Mouse (Mus musculus): ENCODE results near the gene Rnf115. TPM values are rescaled to one million over a fixed set of nuclear protein-coding genes. Genes with fewer than 3 reads are reported as not detected.
A peak's percentile ranks its signal among the peaks of the same experiment; 100 is the strongest.

Gene Rnf115
- polyA plus RNA-seq, 1 experiment from 2014 or later = 66.6 TPM

DNA sequence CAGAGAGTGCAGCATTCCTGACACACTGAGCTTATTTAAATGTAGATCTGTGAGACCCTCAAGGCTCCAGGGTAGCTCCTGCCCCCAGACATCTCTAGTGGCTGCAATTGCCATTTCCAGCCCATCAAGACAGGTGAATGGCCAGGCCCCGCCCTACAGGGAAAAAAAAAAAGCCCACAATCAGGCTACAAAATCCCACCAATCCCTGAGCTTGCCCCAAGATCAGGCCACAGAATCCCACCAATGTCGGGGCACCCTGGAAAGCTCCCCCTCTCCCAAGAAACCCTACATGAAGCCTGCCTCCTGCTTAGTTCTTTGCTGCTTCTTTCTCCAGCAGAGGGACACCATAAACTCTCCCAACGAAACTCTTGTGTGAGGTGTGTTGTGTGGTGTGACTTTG is 80.7 kb downstream of the Rnf115 start:
- 60% methylated on average over 3 of the region's 3 CpGs for WGBS
- ATAC-seq (replicated peaks) = no peak
- H3K4me3 ChIP-seq = no peak overlapping the region

DNA sequence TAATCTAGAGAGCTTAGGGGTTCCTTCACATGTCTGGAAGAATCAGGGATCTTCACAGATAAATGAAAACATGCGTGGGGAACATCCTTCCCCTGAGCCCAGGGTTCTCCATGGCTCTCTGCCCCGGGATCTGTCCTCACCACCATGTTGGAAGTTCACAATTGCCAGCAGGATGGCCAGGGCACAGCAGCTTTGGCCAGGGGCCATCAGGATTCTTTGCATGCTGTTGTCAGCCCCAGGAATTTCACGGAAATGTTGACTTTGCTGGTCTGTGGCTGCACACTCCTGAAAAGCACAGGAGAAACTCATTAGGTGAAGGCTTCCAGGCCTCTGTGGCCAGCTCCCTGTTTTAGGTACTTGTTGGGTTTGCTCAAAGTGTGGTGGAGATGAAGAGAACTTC is 81.2 kb downstream of the Rnf115 start:
- no peak overlapping the region for H3K4me3 ChIP-seq
- ATAC-seq (replicated peaks) = no peak
- H3K36me3 ChIP-seq = no peaks in the 10 kb centered on the region
- H3K4me1 ChIP-seq = peaks cover 4% of the 10 kb centered on the region; the same call in 1 of the 2 replicates
- H3K27ac ChIP-seq (replicated peaks) = no peak overlapping the region
- H3K4me2 ChIP-seq (replicated peaks) = no peak overlapping the region
- H3K27me3 ChIP-seq = no peaks in the 10 kb centered on the region
- no peaks in the 10 kb centered on the region for H3K9me3 ChIP-seq
- WGBS = 86% methylated on average over 3 of the region's 3 CpGs
- no peak overlapping the region for H3K9ac ChIP-seq (replicated peaks)

More for the DNA sequence above, 80.7 kb downstream of the Rnf115 start:
- no peak overlapping the region for H3K9ac ChIP-seq (replicated peaks)
- no peaks in the 10 kb centered on the region for H3K36me3 ChIP-seq
- no peaks in the 10 kb centered on the region for H3K27me3 ChIP-seq
- peaks cover 3% of the 10 kb centered on the region; the same call in 1 of the 2 replicates for H3K4me1 ChIP-seq
- H3K27ac ChIP-seq (replicated peaks) = no peak overlapping the region
- H3K9me3 ChIP-seq = no peaks in the 10 kb centered on the region
- no peak overlapping the region for H3K4me2 ChIP-seq (replicated peaks)

DNA sequence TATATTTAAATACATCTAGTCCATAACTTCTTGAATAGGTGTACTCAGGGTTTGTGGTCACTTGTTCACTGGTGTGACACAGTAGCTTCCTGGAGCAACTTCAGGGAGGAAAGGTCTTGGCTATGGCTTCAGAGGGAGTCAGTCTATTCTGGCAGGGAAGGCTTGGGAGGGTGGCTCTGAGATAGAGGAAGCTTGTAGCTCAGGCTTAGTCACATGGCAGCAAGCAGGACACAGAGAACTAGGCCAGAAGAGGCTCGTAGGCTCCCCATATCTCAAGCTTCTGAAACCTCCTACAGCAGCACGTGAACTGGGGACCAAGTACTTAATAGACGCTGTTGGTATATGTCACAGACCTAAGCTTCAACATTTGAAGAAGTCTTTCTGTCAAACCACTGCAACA is 83.8 kb downstream of the Rnf115 start:
- Histone ChIP-seq H3K9ac (replicated peaks) (no peak overlapping the region), H3K9me3 (no peaks in the 10 kb centered on the region), H3K4me3 (no peak overlapping the region), H3K27ac (replicated peaks) (no peak overlapping the region), H3K36me3 (no peaks in the 10 kb centered on the region), H3K27me3 (no peaks in the 10 kb centered on the region), H3K4me1 (peaks cover 4% of the 10 kb centered on the region; the same call in 1 of the 2 replicates), H3K4me2 (replicated peaks) (no peak overlapping the region)
- WGBS = 87% methylated on average over 3 of the region's 3 CpGs
- no peak for ATAC-seq (replicated peaks)

DNA sequence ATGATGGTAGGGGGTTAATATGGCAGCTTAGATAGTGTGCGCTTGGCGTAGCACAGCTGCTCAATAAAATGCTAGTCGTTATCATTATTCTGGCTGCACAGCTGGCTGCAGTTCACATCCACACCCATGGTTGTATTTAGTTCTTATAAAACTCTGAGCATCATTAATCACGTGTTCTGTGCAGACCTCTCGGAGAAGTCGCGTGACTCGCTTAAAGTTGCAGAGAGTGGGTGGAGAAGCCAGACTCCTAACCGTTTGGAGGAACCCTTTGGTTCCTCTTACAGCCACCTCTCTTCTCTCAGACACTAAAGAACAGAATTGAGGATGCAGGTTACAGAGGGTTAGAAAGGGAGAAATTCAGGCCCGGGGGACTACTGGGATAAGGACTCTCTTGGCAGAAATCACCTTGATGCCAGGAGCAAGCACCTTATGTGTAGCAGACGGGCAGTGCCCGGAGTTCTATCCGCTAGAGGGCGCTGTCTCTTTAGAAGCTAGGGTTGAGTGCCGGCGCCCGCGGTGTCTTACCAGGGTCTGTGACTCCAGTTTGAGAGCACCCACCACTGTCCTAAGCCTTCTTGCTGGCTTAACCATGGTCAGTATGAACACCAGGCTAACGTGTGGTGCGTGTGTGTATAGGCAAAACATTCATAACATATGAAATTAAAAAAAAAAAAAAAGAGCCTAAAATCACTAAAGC is 85.1 kb downstream of the Rnf115 start:
- Histone ChIP-seq H3K9me3 (no peaks in the 10 kb centered on the region), H3K4me1 (peaks cover 4% of the 10 kb centered on the region; the same call in 1 of the 2 replicates), H3K4me2 (replicated peaks) (no peak overlapping the region), H3K36me3 (no peaks in the 10 kb centered on the region), H3K9ac (replicated peaks) (no peak overlapping the region), H3K4me3 (no peak overlapping the region), H3K27me3 (no peaks in the 10 kb centered on the region), H3K27ac (replicated peaks) (no peak overlapping the region)
- WGBS = 44% methylated on average over 20 of the region's 20 CpGs
- ATAC-seq (replicated peaks) = 0 out of 2 replicates have a peak, but pooled peaks have one; percentile 8

DNA sequence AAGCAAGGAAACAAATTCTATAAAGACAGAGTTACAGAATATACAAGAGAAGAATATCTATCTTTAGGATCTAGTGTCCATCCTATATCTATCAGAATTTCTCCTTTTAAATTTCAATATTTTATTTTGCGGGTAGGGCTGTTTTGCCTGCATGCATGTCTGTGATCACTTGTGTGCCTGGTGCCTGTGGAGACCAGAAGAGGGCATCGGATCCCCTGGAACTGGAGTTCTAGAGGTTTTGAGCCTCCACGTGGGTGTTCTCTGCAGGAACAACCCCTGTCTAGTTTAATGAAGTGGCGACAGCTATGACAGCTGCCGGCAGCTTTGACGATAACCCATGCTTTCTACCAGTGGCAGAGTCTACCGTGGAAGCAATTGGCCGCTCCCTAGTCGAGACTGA is 85.6 kb downstream of the Rnf115 start:
- Histone ChIP-seq H3K4me1 (peaks cover 4% of the 10 kb centered on the region; the same call in 1 of the 2 replicates), H3K4me3 (no peak overlapping the region), H3K27me3 (no peaks in the 10 kb centered on the region), H3K27ac (replicated peaks) (no peak overlapping the region), H3K9ac (replicated peaks) (no peak overlapping the region), H3K4me2 (replicated peaks) (no peak overlapping the region), H3K36me3 (no peaks in the 10 kb centered on the region), H3K9me3 (no peaks in the 10 kb centered on the region)
- 36% methylated on average over 9 of the region's 9 CpGs for WGBS
- ATAC-seq (replicated peaks) = no peak

DNA sequence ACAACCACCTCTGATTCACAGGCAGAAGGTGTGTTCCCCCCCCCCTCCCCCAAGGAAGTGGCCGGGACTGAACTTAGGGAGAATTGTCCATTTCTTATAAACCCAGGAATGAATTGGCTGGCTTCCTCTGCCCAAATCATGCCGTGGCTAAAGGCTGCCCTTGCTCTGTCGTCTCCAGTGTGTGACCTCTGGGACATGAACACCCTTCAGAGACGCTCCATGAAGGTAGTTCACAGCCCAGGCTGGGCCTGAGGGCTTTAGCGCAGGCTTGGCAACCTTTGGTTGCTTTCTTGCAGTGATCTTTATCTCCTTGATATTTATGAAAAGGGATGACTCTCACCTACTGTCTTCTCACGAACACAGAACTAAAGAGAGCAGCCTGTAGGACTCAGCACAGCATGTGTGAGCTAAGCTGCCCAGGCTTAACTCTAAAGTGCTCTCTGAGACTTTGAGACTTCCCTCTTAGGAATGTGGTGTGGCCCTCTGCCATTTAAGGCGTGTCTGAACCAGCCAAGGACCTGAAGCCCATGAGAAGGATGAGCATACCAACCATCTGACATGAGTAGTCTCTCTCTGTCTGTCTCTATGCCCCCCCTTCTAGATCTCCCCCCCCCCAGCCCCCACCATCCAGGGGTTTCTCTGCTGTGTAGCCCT is 86.3 kb downstream of the Rnf115 start:
- Histone ChIP-seq H3K27ac (replicated peaks) (no peak overlapping the region), H3K4me1 (peaks cover 4% of the 10 kb centered on the region; the same call in 1 of the 2 replicates), H3K4me3 (no peak overlapping the region), H3K9ac (replicated peaks) (no peak overlapping the region), H3K4me2 (replicated peaks) (no peak overlapping the region), H3K9me3 (no peaks in the 10 kb centered on the region), H3K27me3 (no peaks in the 10 kb centered on the region), H3K36me3 (no peaks in the 10 kb centered on the region)
- ATAC-seq (replicated peaks) = no peak
- WGBS = 69% methylated on average over 7 of the region's 7 CpGs

DNA sequence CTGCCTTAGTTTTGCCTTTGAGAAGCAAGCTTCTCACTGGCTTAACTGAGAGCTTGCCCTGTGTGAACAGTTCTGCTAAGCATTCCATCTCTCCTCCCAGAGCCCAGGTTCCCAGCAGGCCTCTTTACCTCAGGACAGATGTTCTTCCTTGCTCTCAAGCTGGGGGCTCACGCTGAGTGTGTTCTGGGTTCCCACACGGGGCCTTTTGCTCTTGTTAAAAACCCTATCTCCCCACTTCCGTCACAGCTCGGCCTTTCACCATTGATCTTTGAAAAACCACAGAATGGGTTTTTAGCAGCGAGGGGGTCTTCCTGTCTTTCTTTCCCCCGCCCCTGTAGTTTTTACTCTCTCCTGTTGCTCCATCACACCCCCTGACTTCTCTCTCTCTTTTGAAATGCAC is 86.9 kb downstream of the Rnf115 start:
- no peak overlapping the region for H3K4me2 ChIP-seq (replicated peaks)
- ATAC-seq (replicated peaks) = no peak

DNA sequence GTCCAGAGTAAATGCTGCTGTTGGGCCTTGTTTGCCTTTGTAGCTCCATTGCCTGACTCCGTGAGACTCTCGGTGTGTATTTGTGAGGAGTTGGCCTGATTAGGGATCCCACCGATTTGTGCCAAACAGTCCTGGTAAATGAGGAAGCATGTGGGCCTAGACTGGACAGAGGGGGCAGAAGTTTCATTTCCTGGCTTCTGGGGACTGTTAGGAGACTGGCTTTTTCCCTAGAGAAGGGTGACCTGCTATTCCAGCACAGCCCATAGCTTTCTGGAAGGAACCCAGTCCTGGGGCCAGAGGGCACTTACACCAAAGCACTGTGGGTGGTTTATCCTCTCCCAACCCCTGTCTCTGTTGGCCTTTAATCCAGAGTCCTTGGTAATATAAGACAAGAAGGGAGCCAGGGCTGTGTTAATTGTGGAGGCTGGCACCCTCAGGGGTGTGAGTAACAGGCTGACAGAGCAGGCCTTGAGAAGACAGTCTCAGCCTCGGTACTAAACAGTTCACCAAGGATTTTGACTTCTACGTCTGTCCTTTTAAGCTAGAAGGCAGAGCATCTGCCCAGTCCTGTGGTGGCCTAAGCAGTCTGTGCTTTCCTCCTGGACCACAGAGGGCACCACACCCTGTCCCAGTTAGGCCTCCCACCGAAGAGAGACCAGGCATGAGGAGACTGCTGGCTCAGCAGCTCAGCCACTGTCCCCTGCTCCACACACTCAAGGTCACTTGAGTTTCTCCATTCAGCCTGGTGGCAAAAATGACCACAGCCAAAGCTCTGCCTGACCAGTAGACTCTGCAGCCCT is 92.9 kb downstream of the Rnf115 start:
- Histone ChIP-seq H3K27me3 (no peaks in the 10 kb centered on the region), H3K36me3 (no peaks in the 10 kb centered on the region), H3K9me3 (no peaks in the 10 kb centered on the region), H3K4me1 (no peaks in the 10 kb centered on the region), H3K27ac (replicated peaks) (no peak overlapping the region), H3K4me3 (no peak overlapping the region), H3K9ac (replicated peaks) (no peak overlapping the region), H3K4me2 (replicated peaks) (no peak overlapping the region)
- no peak for ATAC-seq (replicated peaks)
- 78% methylated on average over 6 of the region's 6 CpGs for WGBS

More for the DNA sequence above, 86.9 kb downstream of the Rnf115 start:
- Histone ChIP-seq H3K4me3 (no peak overlapping the region), H3K9me3 (no peaks in the 10 kb centered on the region), H3K27ac (replicated peaks) (no peak overlapping the region), H3K36me3 (no peaks in the 10 kb centered on the region), H3K27me3 (no peaks in the 10 kb centered on the region), H3K9ac (replicated peaks) (no peak overlapping the region), H3K4me1 (peaks cover 4% of the 10 kb centered on the region; the same call in 1 of the 2 replicates)
- 54% methylated on average over 6 of the region's 6 CpGs for WGBS

DNA sequence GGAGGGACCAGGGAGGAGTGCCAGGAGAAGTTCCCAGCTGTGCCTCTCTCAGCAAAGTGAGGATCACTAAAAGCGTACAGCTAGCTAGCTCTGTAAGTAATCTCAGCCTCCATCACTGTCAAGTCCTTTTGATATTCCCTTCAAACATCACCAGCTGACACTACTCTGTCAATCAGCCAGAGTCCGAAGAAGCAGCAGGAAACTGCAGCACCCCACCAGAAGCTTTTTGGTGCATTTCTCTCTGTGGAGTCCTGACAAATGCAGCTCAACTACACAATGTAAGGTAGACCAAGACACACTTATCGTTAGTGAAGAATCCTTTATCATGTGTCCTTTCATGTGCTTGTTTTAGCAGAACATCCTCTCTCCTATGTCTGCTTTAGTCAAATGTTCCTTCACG is 94.1 kb downstream of the Rnf115 start:
- no peaks in the 10 kb centered on the region for H3K4me1 ChIP-seq
- no peak for ATAC-seq (replicated peaks)
- H3K4me3 ChIP-seq = no peak overlapping the region
- no peaks in the 10 kb centered on the region for H3K9me3 ChIP-seq
- H3K27ac ChIP-seq (replicated peaks) = no peak overlapping the region
- H3K4me2 ChIP-seq (replicated peaks) = no peak overlapping the region
- 87% methylated on average over 4 of the region's 4 CpGs for WGBS
- no peaks in the 10 kb centered on the region for H3K27me3 ChIP-seq
- no peak overlapping the region for H3K9ac ChIP-seq (replicated peaks)
- H3K36me3 ChIP-seq = no peaks in the 10 kb centered on the region

DNA sequence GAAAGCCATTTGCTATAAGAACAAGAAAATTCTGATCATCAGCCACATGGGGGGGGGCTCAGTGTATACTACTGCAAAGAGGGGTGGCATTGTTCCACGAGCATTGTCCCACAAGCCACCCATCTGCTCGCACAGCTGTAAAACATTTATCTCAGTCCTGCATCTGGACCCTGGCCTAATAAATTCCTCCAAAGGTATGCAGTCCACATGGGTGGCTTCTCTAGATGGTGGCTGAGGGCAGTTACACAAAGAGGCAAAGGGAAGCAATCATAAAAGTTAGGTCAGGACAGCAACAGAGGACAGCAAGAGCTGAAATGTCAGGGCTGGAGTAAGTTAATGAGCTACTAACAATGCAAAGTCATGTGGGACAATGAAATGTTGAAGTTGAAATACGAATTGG is 96.2 kb downstream of the Rnf115 start:
- ATAC-seq (replicated peaks) = no peak
- 66% methylated on average over 3 of the region's 3 CpGs for WGBS
- H3K4me3 ChIP-seq = no peak overlapping the region
- no peak overlapping the region for H3K4me2 ChIP-seq (replicated peaks)
- H3K36me3 ChIP-seq = no peaks in the 10 kb centered on the region
- no peak overlapping the region for H3K27ac ChIP-seq (replicated peaks)
- H3K9me3 ChIP-seq = no peaks in the 10 kb centered on the region
- no peak overlapping the region for H3K9ac ChIP-seq (replicated peaks)
- H3K27me3 ChIP-seq = no peaks in the 10 kb centered on the region
- H3K4me1 ChIP-seq = no peaks in the 10 kb centered on the region

DNA sequence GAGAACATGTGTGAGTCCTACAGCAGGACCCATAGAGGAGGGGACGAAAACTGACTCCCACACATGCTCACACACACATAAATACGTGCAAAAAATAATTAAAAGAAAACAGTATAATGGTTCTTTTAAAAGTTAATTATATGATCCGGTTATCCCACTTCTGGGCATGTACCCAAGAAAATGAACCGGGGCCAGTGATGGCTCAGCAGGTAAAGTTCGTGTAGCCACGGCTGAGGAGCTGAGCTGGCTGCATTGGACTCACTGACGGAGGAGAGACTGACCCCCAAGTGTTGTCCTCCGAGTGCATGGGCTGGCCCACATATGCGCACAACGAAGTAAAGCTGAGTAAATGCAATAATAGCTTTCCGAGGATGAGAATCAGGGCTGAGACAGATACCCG is 97.2 kb downstream of the Rnf115 start:
- no peaks in the 10 kb centered on the region for H3K27me3 ChIP-seq
- no peak overlapping the region for H3K27ac ChIP-seq (replicated peaks)
- no peaks in the 10 kb centered on the region for H3K36me3 ChIP-seq
- no peaks in the 10 kb centered on the region for H3K9me3 ChIP-seq
- no peak for ATAC-seq (replicated peaks)
- no peak overlapping the region for H3K4me3 ChIP-seq
- H3K4me2 ChIP-seq (replicated peaks) = no peak overlapping the region
- WGBS = 71% methylated on average over 12 of the region's 12 CpGs
- H3K9ac ChIP-seq (replicated peaks) = no peak overlapping the region
- no peaks in the 10 kb centered on the region for H3K4me1 ChIP-seq

DNA sequence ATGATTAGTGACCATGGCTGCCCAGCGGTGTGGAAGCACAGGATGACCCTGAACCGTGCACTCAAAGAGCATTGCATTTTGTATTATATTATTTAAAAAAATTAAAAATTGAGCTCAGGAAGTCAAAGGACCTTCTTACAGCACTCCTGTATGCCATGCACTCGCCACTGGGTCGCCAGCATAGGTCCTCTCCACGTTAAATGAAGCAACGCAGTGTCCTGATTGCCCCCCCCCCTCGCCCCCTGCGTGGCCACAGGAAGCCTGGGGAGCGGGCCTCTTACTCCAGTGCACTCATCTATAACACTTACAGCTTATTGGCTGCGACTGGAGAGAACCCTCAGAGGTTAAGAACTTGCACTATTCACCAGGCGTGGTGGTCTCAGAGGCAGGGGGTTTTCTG is 97.8 kb downstream of the Rnf115 start:
- no peak overlapping the region for H3K9ac ChIP-seq (replicated peaks)
- ATAC-seq (replicated peaks) = no peak
- WGBS = 39% methylated on average over 11 of the region's 11 CpGs

More for the DNA sequence above, 97.8 kb downstream of the Rnf115 start:
- no peak overlapping the region for H3K4me2 ChIP-seq (replicated peaks)
- H3K27ac ChIP-seq (replicated peaks) = no peak overlapping the region
- H3K27me3 ChIP-seq = no peaks in the 10 kb centered on the region
- H3K4me1 ChIP-seq = no peaks in the 10 kb centered on the region
- no peaks in the 10 kb centered on the region for H3K36me3 ChIP-seq
- H3K4me3 ChIP-seq = no peak overlapping the region
- no peaks in the 10 kb centered on the region for H3K9me3 ChIP-seq

Data from forebrain, embryonic 15.5 days (tissue).